Mouse (Mus musculus) heart, adult 2 months (tissue): Measurements from ENCODE around the gene Qrfp.

Experiments
- CTCF ChIP-seq: fragments of 200-600 bp; IDR thresholded peaks from 2 replicates; pipeline ENCODE4 v1.8.1; 2022; ENCODE audit warnings: antibody characterized with exemption, mild to moderate bottlenecking, moderate library complexity
- POLR2A ChIP-seq: fragments of 200-500 bp; IDR thresholded peaks from 2 replicates; pipeline ENCODE4 v1.6.1; 2011; ENCODE audit warnings: mild to moderate bottlenecking, low read depth, low read length, control low read depth; ENCODE audit not compliant: insufficient read depth

DNA sequence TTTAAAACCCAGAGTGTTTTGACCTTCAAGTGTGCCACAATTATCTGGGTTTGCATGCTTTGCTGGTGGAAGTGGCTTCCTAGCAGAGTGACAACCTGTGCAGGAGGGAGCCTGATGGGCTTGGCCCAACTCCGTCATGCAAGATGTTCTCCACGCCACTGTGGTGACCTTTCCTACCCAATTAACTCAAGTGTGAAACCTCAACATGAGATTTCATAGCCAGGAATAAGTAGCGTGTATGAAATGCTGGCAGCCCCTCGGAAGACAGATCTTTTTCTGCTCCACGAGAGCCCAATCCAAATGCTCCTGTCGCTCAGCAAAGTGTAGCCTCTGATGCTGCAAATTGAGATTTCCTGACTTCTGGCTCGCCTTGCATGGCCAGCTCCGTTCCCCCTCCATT lies 19.1 kb downstream of the Qrfp start:
- TF ChIP-seq CTCF = no peak
- no peak for TF ChIP-seq POLR2A
